Mouse (Mus musculus) cerebellum, adult 2 months (tissue): ENCODE measurements around the gene Coro2b. TPM values are rescaled to one million over a fixed set of nuclear protein-coding genes. Genes with fewer than 3 reads are reported as not detected.

Experiments
- DNase-seq, 2 experiments: peaks; one replicate each; pipeline ENCODE4 v3.0.0; 2021
- H3K27ac ChIP-seq: fragments of 200-500 bp; 2 replicates; pipeline ENCODE4 v1.5.1; 2012; ENCODE audit warnings: low read length, control low read depth, inconsistent platforms; ENCODE audit not compliant: insufficient read depth
- H3K27me3 ChIP-seq: fragments of 200-500 bp; 2 replicates; pipeline ENCODE4 v1.6.1; 2012; ENCODE audit warnings: inconsistent platforms, mild to moderate bottlenecking, low read length, moderate library complexity; ENCODE audit not compliant: control insufficient read depth, insufficient read depth
- H3K4me1 ChIP-seq: fragments of 200-500 bp; 2 replicates; pipeline ENCODE4 v1.6.1; 2011; ENCODE audit warnings: low read length; ENCODE audit not compliant: control insufficient read depth, insufficient read depth
- H3K4me3 ChIP-seq: fragments of 200-500 bp; replicated peaks from 2 replicates; pipeline ENCODE3; 2011; ENCODE audit warnings: mild to moderate bottlenecking, low read depth, low read length, control low read depth; ENCODE audit not compliant: insufficient read depth
- CTCF ChIP-seq: fragments of 200-500 bp; IDR thresholded peaks from 2 replicates; pipeline ENCODE4 v1.5.1; 2011; ENCODE audit warnings: low read depth, mild to moderate bottlenecking, control low read depth, low read length, moderate library complexity, borderline replicate concordance; ENCODE audit not compliant: insufficient read depth
- POLR2A ChIP-seq: fragments of 200-500 bp; IDR thresholded peaks from 2 replicates; pipeline ENCODE4 v1.6.1; 2011; ENCODE audit warnings: low read length, control low read depth, borderline replicate concordance; ENCODE audit not compliant: insufficient read depth
- WGBS: fragments of 180-500 bp; shearing (Covaris S2); methylation state at CpG from one replicate; pipeline ENCODE4 v1.1.7; 2018; 5-methylcytosine and 5-hydroxymethylcytosine counted together
- polyA plus RNA-seq: library from polyadenylated mRNA; depleted of rRNA; stranded (reverse); fragments of >200 nt; gene quantifications from 2 replicates; pipeline ENCODE4 v1.2.3, GENCODE M21; 2012

Coro2b gene
- polyA plus RNA-seq, 1 experiment = 210 TPM

DNA sequence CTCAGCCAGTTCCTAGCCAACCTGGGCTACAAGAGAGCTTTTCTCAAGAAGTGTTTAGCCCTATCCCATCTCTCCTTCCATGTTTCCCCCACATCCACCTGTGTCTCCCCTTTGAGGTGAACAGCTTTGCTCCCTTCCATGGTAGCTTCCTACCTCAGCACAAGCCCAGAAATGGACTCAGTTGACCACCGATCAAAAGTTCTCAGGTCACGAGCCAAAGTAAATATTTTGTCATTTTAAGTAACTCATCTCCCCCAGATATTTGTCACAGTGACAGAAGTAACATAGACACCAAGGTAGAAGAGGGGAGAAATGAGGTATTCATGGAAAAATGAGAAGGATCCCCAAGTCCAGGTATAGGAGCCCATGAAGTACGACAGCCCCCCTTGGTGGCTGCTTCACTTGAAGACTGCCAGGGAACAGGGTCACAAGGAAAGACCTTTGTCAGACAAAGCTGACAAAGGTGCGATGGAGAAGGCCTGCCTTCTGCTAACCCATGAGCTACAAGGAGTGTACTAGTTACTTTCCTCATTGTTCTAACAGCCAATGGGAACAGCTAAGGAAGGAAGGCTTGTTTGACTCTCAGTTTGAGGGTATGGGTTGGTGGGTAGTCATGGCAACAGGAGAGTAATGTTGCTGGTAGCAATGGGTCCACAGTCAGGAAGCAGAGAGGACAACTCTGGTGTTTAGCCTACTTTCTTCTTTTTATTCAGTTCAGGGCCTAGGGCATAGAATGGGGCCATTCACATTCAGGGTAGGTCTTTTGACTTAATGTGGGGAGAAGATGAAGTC, 150.9 kb downstream of the Coro2b start:
- Histone ChIP-seq H3K27me3 (no peaks in the 10 kb centered on the region), H3K4me1 (peaks cover 3% of the 10 kb centered on the region; the same call in 1 of the 2 replicates), H3K27ac (no peak overlapping the region), H3K4me3 (no peak overlapping the region)
- TF ChIP-seq CTCF (no peak), POLR2A (no peak)
- 89% methylated on average over 4 of the region's 4 CpGs for WGBS
- DNase-seq = no peak

DNA sequence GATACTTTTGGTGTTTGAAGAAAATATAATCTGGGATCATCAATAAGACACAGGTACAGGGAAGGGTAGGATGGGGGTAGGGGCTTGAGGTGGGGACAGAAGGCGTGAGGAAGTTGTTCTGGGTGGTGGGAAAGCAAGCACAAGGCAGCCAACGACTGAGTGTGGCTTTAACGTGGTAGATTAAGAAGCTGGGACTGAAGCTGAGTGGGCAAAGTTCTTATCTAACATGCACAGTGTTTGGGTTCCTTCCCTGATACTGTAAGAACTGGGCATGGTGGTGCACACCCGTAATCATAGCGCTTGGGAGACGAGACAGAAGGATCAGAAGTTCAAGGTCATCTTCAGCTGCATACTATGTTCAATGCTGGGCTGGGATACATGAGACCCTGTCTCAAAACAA, 151.8 kb downstream of the Coro2b start:
- Histone ChIP-seq H3K27ac (no peak overlapping the region), H3K4me3 (no peak overlapping the region), H3K4me1 (peaks cover 3% of the 10 kb centered on the region; the same call in 1 of the 2 replicates), H3K27me3 (no peaks in the 10 kb centered on the region)
- DNase-seq = no peak
- WGBS = 95% methylated on average over 6 of the region's 6 CpGs
- no peak for TF ChIP-seq CTCF
- no peak for TF ChIP-seq POLR2A

DNA sequence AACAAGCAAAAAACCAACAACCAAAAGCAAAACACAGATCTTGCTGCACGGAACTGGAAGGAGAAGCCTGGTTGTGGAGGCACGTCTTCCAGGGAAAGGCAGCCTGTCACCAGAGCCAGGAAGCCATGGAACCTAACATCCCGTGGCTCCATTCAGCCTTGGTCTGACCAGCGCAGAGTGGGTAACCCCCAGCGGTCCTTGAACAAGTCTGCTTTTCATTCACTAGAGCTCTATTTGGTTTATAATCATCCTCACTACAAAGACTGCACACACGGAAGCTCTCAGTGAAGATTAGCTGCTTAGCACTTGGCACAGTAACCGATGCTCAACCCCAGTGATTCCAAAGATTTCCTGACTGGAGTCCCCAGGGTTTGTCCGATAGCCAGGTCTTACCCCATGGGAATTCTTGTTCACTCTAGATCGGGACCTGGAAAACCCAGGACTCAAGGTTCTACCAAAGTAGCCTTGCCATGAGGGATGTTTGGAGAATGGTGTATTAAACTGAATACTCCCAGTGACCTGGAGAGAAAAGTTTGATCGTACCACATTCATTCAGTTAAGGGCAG, 154.2 kb downstream of the Coro2b start:
- no peak for DNase-seq
- TF ChIP-seq POLR2A (no peak), CTCF (no peak)
- WGBS = 40% methylated on average over 10 of the region's 10 CpGs
- Histone ChIP-seq H3K4me1 (peaks cover 3% of the 10 kb centered on the region; the same call in 1 of the 2 replicates), H3K4me3 (no peak overlapping the region), H3K27ac (no peak overlapping the region), H3K27me3 (no peaks in the 10 kb centered on the region)

DNA sequence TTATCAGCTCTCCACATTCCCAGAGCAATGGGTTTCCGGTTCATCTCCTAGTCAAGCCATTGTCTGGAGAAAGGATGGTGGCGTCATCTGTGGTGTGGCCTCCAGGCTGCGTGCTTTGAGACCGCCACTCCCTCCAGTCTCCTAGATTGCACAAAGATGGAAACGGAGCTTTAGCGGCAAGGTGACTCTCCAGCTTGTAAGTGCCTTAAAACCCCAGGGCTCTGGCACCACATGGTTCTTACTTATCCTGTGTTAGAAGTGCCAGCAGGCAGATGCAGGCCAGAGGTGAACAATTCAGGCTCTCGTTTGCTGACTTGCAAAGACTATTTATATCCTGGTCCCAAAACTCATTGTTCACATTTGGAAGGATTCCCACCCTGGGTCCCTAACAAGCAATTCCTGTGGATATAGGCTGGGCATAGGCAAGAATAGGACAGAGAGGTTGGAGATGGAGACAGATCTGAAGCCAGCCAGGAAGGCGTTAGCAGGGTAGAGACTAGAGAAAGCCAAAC, 155.4 kb downstream of the Coro2b start:
- H3K27ac ChIP-seq = no peak overlapping the region
- TF ChIP-seq POLR2A (no peak), CTCF (0 out of 2 replicates have a peak, but pooled peaks have one; percentile 2)
- no peaks in the 10 kb centered on the region for H3K27me3 ChIP-seq

DNA sequence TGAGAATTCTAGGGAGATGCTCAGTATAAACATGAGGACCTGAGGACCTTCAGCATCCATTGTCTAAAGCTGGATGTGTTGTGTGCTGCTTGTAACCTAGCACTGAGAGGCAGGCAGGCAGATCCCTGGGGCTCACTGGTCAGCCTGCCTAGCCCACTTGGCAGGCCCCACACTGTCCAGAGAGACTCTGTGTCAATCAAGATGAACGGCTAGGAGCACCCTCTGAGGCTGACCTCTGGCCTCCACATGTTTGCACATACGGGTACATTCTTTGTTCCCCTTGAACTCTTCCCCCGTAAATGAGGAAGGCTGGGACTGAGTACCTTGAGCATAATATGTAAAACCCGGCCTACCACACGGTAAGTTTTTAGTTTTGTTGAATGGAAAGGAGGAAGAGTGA, 156.5 kb downstream of the Coro2b start:
- H3K27me3 ChIP-seq = no peaks in the 10 kb centered on the region
- H3K27ac ChIP-seq = no peak overlapping the region
- H3K4me1 ChIP-seq = peaks cover 3% of the 10 kb centered on the region; the same call in 1 of the 2 replicates
- 61% methylated on average over 5 of the region's 5 CpGs for WGBS
- DNase-seq = no peak
- no peak for TF ChIP-seq CTCF
- TF ChIP-seq POLR2A = no peak
- no peak overlapping the region for H3K4me3 ChIP-seq

More for the DNA sequence above, 155.4 kb downstream of the Coro2b start:
- Histone ChIP-seq H3K4me3 (no peak overlapping the region), H3K4me1 (peaks cover 3% of the 10 kb centered on the region; the same call in 1 of the 2 replicates)
- 52% methylated on average over 8 of the region's 8 CpGs for WGBS
- DNase-seq = no peak

DNA sequence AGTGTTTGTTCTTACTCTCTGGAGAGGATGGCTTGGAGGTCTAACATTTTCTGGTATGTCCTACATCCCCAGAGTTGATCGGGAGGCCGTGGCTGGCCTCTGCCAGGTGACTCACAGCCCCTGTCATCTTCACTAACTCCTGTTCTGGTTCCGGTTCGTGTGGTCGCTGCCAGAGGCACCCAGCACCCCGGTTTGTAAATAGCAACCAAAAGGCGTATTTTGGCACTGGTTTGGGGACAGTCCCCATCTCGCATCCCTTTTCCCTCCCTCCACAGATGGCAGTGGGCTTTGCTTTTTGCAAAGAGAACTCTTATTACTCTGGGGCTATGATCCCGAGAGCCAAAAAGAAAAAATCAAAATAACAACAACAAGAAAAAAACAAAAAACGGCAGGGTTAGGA, 158.9 kb downstream of the Coro2b start:
- no peak for TF ChIP-seq POLR2A
- no peak for TF ChIP-seq CTCF
- no peak for DNase-seq
- no peaks in the 10 kb centered on the region for H3K27me3 ChIP-seq
- whole genome bisulfite sequencing = 69% methylated on average over 10 of the region's 10 CpGs
- no peak overlapping the region for H3K27ac ChIP-seq
- no peak overlapping the region for H3K4me3 ChIP-seq
- peaks cover 9% of the 10 kb centered on the region for H3K4me1 ChIP-seq

DNA sequence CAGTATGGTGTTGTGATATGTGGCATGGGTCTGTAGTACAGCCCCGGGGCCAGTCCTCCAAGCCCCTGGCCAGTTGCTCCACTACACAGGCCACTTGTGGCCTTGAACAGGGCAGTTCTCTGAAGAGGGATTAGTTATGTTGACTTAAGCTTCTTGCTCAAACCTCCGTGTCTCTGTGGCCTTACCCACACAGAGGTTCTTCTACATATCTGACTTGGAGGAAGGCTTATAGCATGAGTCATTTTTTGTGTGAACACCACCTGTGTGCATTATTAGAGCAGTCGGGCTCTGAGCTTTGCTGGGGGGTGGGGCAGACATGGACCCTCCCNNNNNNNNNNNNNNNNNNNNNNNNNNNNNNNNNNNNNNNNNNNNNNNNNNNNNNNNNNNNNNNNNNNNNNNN, 162.6 kb downstream of the Coro2b start:
- Histone ChIP-seq H3K27ac (no peak overlapping the region), H3K4me1 (peaks cover 28% of the 10 kb centered on the region), H3K4me3 (no peak overlapping the region), H3K27me3 (no peaks in the 10 kb centered on the region)
- WGBS = 64% methylated on average over 3 of the region's 3 CpGs
- DNase-seq = peak in 1 of 2 experiments; percentile 18
- TF ChIP-seq CTCF (no peak), POLR2A (no peak)
